Mouse (Mus musculus): ENCODE measurements around the gene Dvl1.

GRCm38 (mm10) chr4:155846871-155847578, at the start of gene Dvl1:
- TF ChIP-seq CTCF (IDR thresholded peaks at IDR 0.05; ENCODE audit: extremely low read depth, insufficient read depth, insufficient read length, insufficient replicate concordance) (peak; percentile 40; the same call in 1 of the 2 replicates), POLR2A (IDR thresholded peaks at IDR 0.05; ENCODE audit: low read depth, low read length) (peak; percentile 49; the same call in 1 of the 2 replicates)

Data from spleen, adult 2 months (tissue).